Mouse (Mus musculus): ENCODE results near the gene Wnt2b.

- TF ChIP-seq CTCF (IDR thresholded peaks at IDR 0.05; ENCODE audit: low read depth, low read length) (no peak), POLR2A (IDR thresholded peaks at IDR 0.05; ENCODE audit: borderline replicate concordance, low read depth, low read length) (no peak)
Observed at GRCm38 (mm10) chr3:104909195-104909594, 52.5 kb downstream of the Wnt2b start.
